Comparison of ENCODE assay signal across 8 mouse cellular contexts in the genomic region with DNA sequence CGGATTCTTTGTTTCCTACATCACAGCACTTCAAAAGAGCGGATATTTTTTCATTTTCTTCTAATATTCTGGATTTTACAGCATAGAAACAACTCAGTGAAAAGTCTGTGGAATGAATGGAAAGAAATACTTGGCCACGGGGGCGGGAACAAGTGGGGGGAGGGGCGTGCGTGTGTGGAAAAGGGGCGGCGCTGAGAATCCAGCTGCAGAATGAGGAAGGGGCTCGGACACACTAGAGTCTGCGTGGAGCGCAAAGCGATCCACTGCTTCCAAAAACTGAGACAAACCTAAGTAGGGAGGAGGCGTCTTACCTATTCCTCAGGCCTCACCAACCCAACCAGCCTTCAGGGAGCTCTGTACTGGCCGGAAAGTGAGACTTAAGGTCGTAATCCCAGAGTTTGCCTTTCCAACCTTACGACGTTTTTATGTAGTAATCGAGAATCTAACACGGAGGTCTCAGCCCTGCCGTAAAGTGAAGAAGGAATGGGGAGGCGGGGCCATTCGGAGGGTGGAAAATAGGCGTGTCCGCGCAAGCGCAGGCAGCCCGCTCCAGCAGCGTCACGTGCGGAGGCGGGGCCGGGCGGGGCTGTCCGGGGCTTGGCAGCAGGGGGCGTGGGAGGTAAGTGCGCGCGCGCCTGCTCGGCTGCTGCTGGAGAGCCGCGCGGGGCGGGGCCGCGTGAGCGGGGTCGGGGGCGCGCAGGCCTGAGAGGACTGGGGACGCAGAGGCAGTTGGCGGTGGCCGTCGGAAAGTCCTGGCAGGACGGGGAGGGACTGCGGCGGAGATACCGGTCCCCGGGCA. TPM values are rescaled to one million over a fixed set of nuclear protein-coding genes. Genes with fewer than 3 reads are reported as not detected.
A peak's percentile ranks its signal among the peaks of the same experiment; 100 is the strongest.
DNase-seq lines count a peak whose midpoint lies in the region; ATAC-seq lines count a peak whose summit lies in the region.

A gene (minus strand): TSS at position 444 of the 799 bp plus-strand sequence.
A gene (plus strand): TSS at position 630 of the 799 bp plus-strand sequence.

- under 1% methylated on average over 53 of the region's 59 CpGs for WGBS in hindbrain, embryonic 12.5 days

- peak; percentile 96 for ATAC-seq in hindbrain, embryonic 12.5 days (ENCODE audit: low FRiP score)

- no peaks in the 10 kb centered on the region for H3K27me3 ChIP-seq in hindbrain, embryonic 12.5 days

- peak within 1 kb of the TSS; percentile 68 for H3K4me3 ChIP-seq in hindbrain, embryonic 12.5 days

- peak within 1 kb of the TSS; percentile 85 for H3K9ac ChIP-seq in hindbrain, embryonic 12.5 days

- no peaks in the 10 kb centered on the region for H3K36me3 ChIP-seq in hindbrain, embryonic 12.5 days

- no peaks in the 10 kb centered on the region for H3K9me3 ChIP-seq in hindbrain, embryonic 12.5 days (replicated peaks)

- peak within 1 kb of the TSS; percentile 91 for H3K27ac ChIP-seq in hindbrain, embryonic 12.5 days

- peak within 1 kb of the TSS; percentile 82 for H3K4me2 ChIP-seq in hindbrain, embryonic 12.5 days (replicated peaks)

- H3K4me1 ChIP-seq in hindbrain, embryonic 12.5 days, result peaks cover 12% of the 10 kb centered on the region

- peak; percentile 98 for DNase-seq in NIH3T3 (ENCODE audit: low read depth)
- DNase-seq in cerebellum, postnatal 10 days, result peak; percentile 100
- peak; percentile 99 to 100 for DNase-seq in frontal cortex, postnatal 10 days (ENCODE audit: low spot score in 2 of 2)
- DNase-seq in layer of hippocampus, postnatal 14 days (ENCODE audit: low spot score in 2 of 2), result peak; percentile 99 to 100
- DNase-seq in lung, postnatal 14 days, result peak; percentile 100
- peak; percentile 95 for DNase-seq in retina, adult 2 months (ENCODE audit: low read depth, low spot score)
- peak; percentile 99 to 100 for DNase-seq in thymus, postnatal 36 days

RNA-seq across cellular contexts. Expression of the first gene that starts in this region (rescaled TPM):
- 14.8 and 16.1 TPM in 2 replicates for polyA plus RNA-seq in hindbrain, embryonic 12.5 days (2016; fragmentation: Nextera tagmentation; extraction: Ambion mirVana)
- total RNA-seq in layer of hippocampus, postnatal 14 days (2021), result 1 to 10 TPM; 6.3 to 8.7 TPM

RNA-seq across cellular contexts. Expression of the second gene that starts in this region (rescaled TPM):
- polyA plus RNA-seq in hindbrain, embryonic 12.5 days (2016; fragmentation: Nextera tagmentation; extraction: Ambion mirVana), result 23.5 and 26.2 TPM in 2 replicates
- 10 to 100 TPM; 61.0 to 65.7 TPM for total RNA-seq in layer of hippocampus, postnatal 14 days (2021)

Comparison
In these comparisons a context has a peak if more than half of its experiments do, and no peak if none do; other contexts are left out.
1. Peak in every context shown above with its lines: DNase-seq, ATAC-seq, H3K4me3 ChIP-seq and H3K27ac ChIP-seq.